Mouse (Mus musculus) kidney, adult 2 months (tissue): Measurements from ENCODE around the gene Gltp.

Experiments
- CTCF ChIP-seq: fragments of 200-500 bp; conservative IDR thresholded peaks from 2 replicates; pipeline ENCODE4 v1.5.1; 2011; ENCODE audit warnings: low read depth, mild to moderate bottlenecking, control low read depth, low read length, moderate library complexity, mixed read lengths; ENCODE audit not compliant: insufficient read depth, insufficient read length
- POLR2A ChIP-seq: fragments of 200-500 bp; IDR thresholded peaks from one replicate; pipeline ENCODE4 v1.6.1; 2011; ENCODE audit warnings: low read depth, low read length, control low read depth

- no peak for TF ChIP-seq CTCF
- TF ChIP-seq POLR2A: no peak
Measured at GRCm38 (mm10) chr5:114640809-114641208, 50.0 kb downstream of the Gltp start.
